11 mouse cellular contexts compared by ENCODE assay signal in genomic region chr13:38347775-38348135, GRCm38 (mm10). TPM values are rescaled to one million over a fixed set of nuclear protein-coding genes. Genes with fewer than 3 reads are reported as not detected.
A peak's percentile ranks its signal among the peaks of the same experiment; 100 is the strongest.
DNase-seq lines count a peak whose midpoint lies in the region; ATAC-seq and TF ChIP-seq lines count a peak whose summit lies in the region.
"Had no signal": no experiment of that assay in that cellular context is flagged by ENCODE, and none has a peak within 500 bp of the region (broad histone marks: within the 10 kb centered on the region; RNA-seq: fewer than 3 reads in every experiment).

No protein-coding gene starts in this region.

- no peak for TF ChIP-seq CTCF in stomach, postnatal 0 days (IDR thresholded peaks at IDR 0.05; ENCODE audit: low read depth)
- TF ChIP-seq CTCF in layer of hippocampus, adult 2 months (conservative IDR thresholded peaks at IDR 0.05): no peak

- 25% methylated on average over 5 of the region's 5 CpGs for WGBS in heart, embryonic 10.5 days
- WGBS in midbrain, embryonic 12.5 days: 10% methylated on average over 5 of the region's 5 CpGs
- WGBS in midbrain, embryonic 13.5 days: 14% methylated on average over 5 of the region's 5 CpGs
- 38% methylated on average over 5 of the region's 5 CpGs for WGBS in heart, embryonic 13.5 days
- WGBS in stomach, postnatal 0 days: 64% methylated on average over 5 of the region's 5 CpGs

- no peaks in the 10 kb centered on the region for H3K36me3 ChIP-seq in heart, embryonic 10.5 days
- H3K36me3 ChIP-seq in midbrain, embryonic 12.5 days: no peaks in the 10 kb centered on the region
- H3K36me3 ChIP-seq in midbrain, embryonic 13.5 days: no peaks in the 10 kb centered on the region
- H3K36me3 ChIP-seq in heart, embryonic 13.5 days: no peaks in the 10 kb centered on the region
- no peaks in the 10 kb centered on the region for H3K36me3 ChIP-seq in stomach, postnatal 0 days (ENCODE audit: control insufficient read depth, insufficient read depth, low read length)
- H3K36me3 ChIP-seq: liver, embryonic 15.5 days had no signal

- H3K4me1 ChIP-seq in heart, embryonic 10.5 days: peaks cover 44% of the 10 kb centered on the region
- H3K4me1 ChIP-seq in midbrain, embryonic 12.5 days: peaks cover 29% of the 10 kb centered on the region
- peaks cover 30% of the 10 kb centered on the region for H3K4me1 ChIP-seq in midbrain, embryonic 13.5 days (replicated peaks)
- peaks cover 53% of the 10 kb centered on the region for H3K4me1 ChIP-seq in heart, embryonic 13.5 days
- H3K4me1 ChIP-seq in stomach, postnatal 0 days (replicated peaks; ENCODE audit: control insufficient read depth, insufficient read depth): 0 out of 2 replicates have a peak, but pooled peaks cover 4% of the 10 kb centered on the region

- no peak for DNase-seq in heart, embryonic 10.5 days (ENCODE audit: low spot score)
- no peak for DNase-seq in heart, postnatal 36 days
- no peak for DNase-seq in stomach, postnatal 0 days (ENCODE audit: low spot score)
- no peak for DNase-seq in layer of hippocampus, adult 2 months (ENCODE audit: low spot score in 2 of 2)
- no peak for DNase-seq in right cerebral cortex, postnatal 4 days
- DNase-seq: layer of hippocampus, adult 9-11 months; thymus, adult 2 months had no signal

- TF ChIP-seq EP300 in stomach, postnatal 0 days (optimal IDR thresholded peaks at IDR 0.05): no peak

- intact Hi-C loops in heart, postnatal 36 days (cut with DNase I): loop anchor here (10.0 kb wide), 1 partner anchor 283 kb away; no protein-coding TSS in a partner anchor

- H3K9me3 ChIP-seq in heart, embryonic 10.5 days: no peaks in the 10 kb centered on the region
- H3K9me3 ChIP-seq in midbrain, embryonic 12.5 days: no peaks in the 10 kb centered on the region
- no peaks in the 10 kb centered on the region for H3K9me3 ChIP-seq in midbrain, embryonic 13.5 days
- no peaks in the 10 kb centered on the region for H3K9me3 ChIP-seq in heart, embryonic 13.5 days
- H3K9me3 ChIP-seq in stomach, postnatal 0 days (ENCODE audit: control insufficient read depth, low read length): no peaks in the 10 kb centered on the region
- H3K9me3 ChIP-seq: liver, embryonic 15.5 days had no signal

- peak overlapping the region; percentile 67 for H3K4me3 ChIP-seq in heart, embryonic 10.5 days
- H3K4me3 ChIP-seq in midbrain, embryonic 12.5 days: 0 out of 2 replicates have a peak overlapping the region, but pooled peaks have one; percentile 5
- no peak overlapping the region for H3K4me3 ChIP-seq in midbrain, embryonic 13.5 days (replicated peaks)
- peak overlapping the region; percentile 63 for H3K4me3 ChIP-seq in heart, embryonic 13.5 days
- no peak overlapping the region for H3K4me3 ChIP-seq in stomach, postnatal 0 days (ENCODE audit: low read depth, low read length)
- H3K4me3 ChIP-seq in layer of hippocampus, adult 2 months: no peak overlapping the region

- H3K27me3 ChIP-seq in heart, embryonic 10.5 days (ENCODE audit: insufficient read depth, poor library complexity, severe bottlenecking): peaks cover 52% of the 10 kb centered on the region
- peaks cover 74% of the 10 kb centered on the region for H3K27me3 ChIP-seq in midbrain, embryonic 12.5 days
- peaks cover 76% of the 10 kb centered on the region for H3K27me3 ChIP-seq in midbrain, embryonic 13.5 days
- peaks cover 47% of the 10 kb centered on the region for H3K27me3 ChIP-seq in heart, embryonic 13.5 days (replicated peaks)
- H3K27me3 ChIP-seq in stomach, postnatal 0 days (ENCODE audit: control insufficient read depth, insufficient read depth, low read length): peaks cover 16% of the 10 kb centered on the region; the same call in 1 of the 2 replicates

- no peak for ATAC-seq in midbrain, embryonic 12.5 days (ENCODE audit: low FRiP score, low read depth)
- no peak for ATAC-seq in midbrain, embryonic 13.5 days
- ATAC-seq in heart, embryonic 13.5 days (ENCODE audit: extremely low read depth, insufficient number of reproducible peaks, low FRiP score, low TSS enrichment): no peak
- ATAC-seq in stomach, postnatal 0 days (ENCODE audit: low FRiP score, low TSS enrichment): no peak

- H3K27ac ChIP-seq in heart, embryonic 10.5 days: no peak overlapping the region
- H3K27ac ChIP-seq in midbrain, embryonic 12.5 days (replicated peaks): no peak overlapping the region
- H3K27ac ChIP-seq in midbrain, embryonic 13.5 days: no peak overlapping the region
- H3K27ac ChIP-seq in heart, embryonic 13.5 days (replicated peaks): no peak overlapping the region
- H3K27ac ChIP-seq in stomach, postnatal 0 days (replicated peaks): no peak overlapping the region
- no peak overlapping the region for H3K27ac ChIP-seq in layer of hippocampus, adult 2 months
- H3K27ac ChIP-seq: liver, embryonic 15.5 days had no signal

- peak overlapping the region; percentile 71 for H3K4me2 ChIP-seq in midbrain, embryonic 12.5 days (replicated peaks)
- H3K4me2 ChIP-seq in midbrain, embryonic 13.5 days (replicated peaks): no peak overlapping the region
- H3K4me2 ChIP-seq in heart, embryonic 13.5 days: peak overlapping the region; percentile 91
- peak overlapping the region; percentile 83; the same call in 1 of the 2 replicates for H3K4me2 ChIP-seq in stomach, postnatal 0 days (replicated peaks; ENCODE audit: low read depth)

- H3K9ac ChIP-seq in midbrain, embryonic 12.5 days (replicated peaks): no peak overlapping the region
- H3K9ac ChIP-seq in midbrain, embryonic 13.5 days (replicated peaks): no peak overlapping the region
- no peak overlapping the region for H3K9ac ChIP-seq in heart, embryonic 13.5 days
- H3K9ac ChIP-seq in stomach, postnatal 0 days (ENCODE audit: low read length): no peak overlapping the region
- H3K9ac ChIP-seq: liver, embryonic 15.5 days had no signal

RNA-seq across cellular contexts. Expression of gene Bmp6, which starts 2.8 kb away (rescaled TPM):
- polyA plus RNA-seq in heart, embryonic 10.5 days (2016; fragmentation: Nextera tagmentation; extraction: Ambion mirVana): 1.1 and 2.1 TPM in 2 replicates
- 10 to 100 TPM; 21.7 to 34.0 TPM for total RNA-seq in heart, postnatal 36 days (2021)
- polyA plus RNA-seq in midbrain, embryonic 12.5 days (2016; fragmentation: Nextera tagmentation; extraction: Ambion mirVana): 2.5 and 3.1 TPM in 2 replicates
- polyA plus RNA-seq in midbrain, embryonic 13.5 days (2015; fragmentation: Nextera tagmentation; extraction: Ambion mirVana): 1.3 and 2.4 TPM in 2 replicates
- 2.2 and 2.4 TPM in 2 replicates for polyA plus RNA-seq in heart, embryonic 13.5 days (2015; fragmentation: Nextera tagmentation; extraction: Ambion mirVana)
- polyA plus RNA-seq in stomach, postnatal 0 days (2015; fragmentation: Nextera tagmentation; extraction: Ambion mirVana): 1.6 and 1.7 TPM in 2 replicates
- 1 to 10 TPM; 4.4 to 6.1 TPM for total RNA-seq in layer of hippocampus, adult 2 months (2021)

Comparison
In these comparisons a context has a peak if more than half of its experiments do, and no peak if none do; other contexts are left out.
1. H3K4me3 ChIP-seq: peak in heart, embryonic 10.5 days (single experiment), midbrain, embryonic 12.5 days (single experiment) and heart, embryonic 13.5 days (single experiment); none in midbrain, embryonic 13.5 days (single experiment), stomach, postnatal 0 days (single experiment) and layer of hippocampus, adult 2 months (single experiment).